Mouse (Mus musculus): ENCODE results near the gene Ceacam18.
"Not testable (repeated sequence)": the region's sequence is repeated elsewhere in the genome, so short reads cannot be mapped to it uniquely, and the experiment has no call there.

- not testable (repeated sequence) for TF ChIP-seq GATA1 (IDR thresholded peaks at IDR 0.05; ENCODE audit: borderline replicate concordance, low read length); GATA2 (IDR thresholded peaks at IDR 0.05; ENCODE audit: borderline replicate concordance, low read depth, low read length); CTCF (IDR thresholded peaks at IDR 0.05; ENCODE audit: low read depth, low read length); TAL1 (conservative IDR thresholded peaks at IDR 0.05; ENCODE audit: low read depth, low read length); POLR2AphosphoS5 (IDR thresholded peaks at IDR 0.05; ENCODE audit: insufficient replicate concordance, low read depth, low read length)
Measured at GRCm38 (mm10) chr7:43667221-43667620, 32.7 kb downstream of the Ceacam18 start.

Data from G1E (cell line).